In the genomic region with DNA sequence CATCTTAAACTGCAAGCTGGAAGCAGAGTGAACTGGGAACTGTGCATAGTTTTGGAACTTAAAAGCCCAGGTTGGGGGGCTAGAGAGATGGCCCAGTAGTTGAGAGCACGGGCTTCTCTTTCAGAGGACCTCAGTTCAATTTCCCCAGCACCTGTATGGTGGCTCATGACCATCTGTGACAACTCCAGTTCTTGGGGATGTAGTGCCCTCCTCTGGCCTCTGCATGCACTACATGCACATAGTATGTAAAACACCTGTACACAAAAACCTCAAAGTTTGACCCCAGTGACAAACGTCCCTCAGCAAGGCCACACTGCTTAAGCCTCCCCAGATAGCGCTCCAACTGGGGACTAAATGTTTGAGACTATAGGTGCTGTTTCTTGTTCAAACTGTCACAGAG, we compare ENCODE assay signal across 9 mouse cellular contexts. TPM values are rescaled to one million over a fixed set of nuclear protein-coding genes. Genes with fewer than 3 reads are reported as not detected.
DNase-seq lines count a peak whose midpoint lies in the region; ATAC-seq and TF ChIP-seq lines count a peak whose summit lies in the region.
"Had no signal": no experiment of that assay in that cellular context is flagged by ENCODE, and none has a peak within 500 bp of the region (broad histone marks: within the 10 kb centered on the region; RNA-seq: fewer than 3 reads in every experiment).

No protein-coding gene starts in this region.

- peak; percentile 60; the same call in 1 of the 2 replicates for ATAC-seq in erythroid progenitor cell, adult 5-6 weeks (replicated peaks; ENCODE audit: low FRiP score, poor library complexity, severe bottlenecking)
- no peak for ATAC-seq in stomach, postnatal 0 days (ENCODE audit: low FRiP score, low TSS enrichment)

- no peaks in the 10 kb centered on the region for H3K36me3 ChIP-seq in stomach, postnatal 0 days (ENCODE audit: control insufficient read depth, insufficient read depth, low read length)

- TF ChIP-seq EP300 in stomach, postnatal 0 days (optimal IDR thresholded peaks at IDR 0.05): no peak

- H3K27me3 ChIP-seq in stomach, postnatal 0 days (ENCODE audit: control insufficient read depth, insufficient read depth, low read length): no peaks in the 10 kb centered on the region

- TF ChIP-seq CTCF in gastrocnemius, adult 2 months (IDR thresholded peaks at IDR 0.05): peak; percentile 72
- TF ChIP-seq CTCF in stomach, postnatal 0 days (IDR thresholded peaks at IDR 0.05; ENCODE audit: low read depth): peak; percentile 74

- DNase-seq in gastrocnemius, adult 2 months: peak; percentile 62
- DNase-seq in gastrocnemius, adult 8-10 months (ENCODE audit: low spot score in 2 of 2): no peak
- DNase-seq in right cerebral cortex, postnatal 4 days: peak; percentile 33
- no peak for DNase-seq in right cerebral cortex, postnatal 25 days
- peak; percentile 42 for DNase-seq in stomach, postnatal 0 days (ENCODE audit: low spot score)
- no peak for DNase-seq in frontal cortex, postnatal 10 days (ENCODE audit: low spot score in 2 of 2)
- DNase-seq in cerebellum, adult 9-10 months: no peak

- no peaks in the 10 kb centered on the region for H3K9me3 ChIP-seq in stomach, postnatal 0 days (ENCODE audit: control insufficient read depth, low read length)

- intact Hi-C loops in gastrocnemius, adult 2 months (cut with DNase I): loop anchor here (2.0 to 10.0 kb wide), 2 partner anchors 82 to 252 kb away; no protein-coding TSS in a partner anchor

- no peak overlapping the region for H3K4me2 ChIP-seq in stomach, postnatal 0 days (replicated peaks; ENCODE audit: low read depth)

- no peak overlapping the region for H3K4me3 ChIP-seq in gastrocnemius, adult 2 months
- H3K4me3 ChIP-seq in stomach, postnatal 0 days (ENCODE audit: low read depth, low read length): no peak overlapping the region

- no peak overlapping the region for H3K27ac ChIP-seq in gastrocnemius, adult 2 months
- H3K27ac ChIP-seq in stomach, postnatal 0 days (replicated peaks): no peak overlapping the region

- no peaks in the 10 kb centered on the region for H3K4me1 ChIP-seq in stomach, postnatal 0 days (replicated peaks; ENCODE audit: control insufficient read depth, insufficient read depth)

- WGBS in stomach, postnatal 0 days: 49% methylated on average over 3 of the region's 3 CpGs

- H3K9ac ChIP-seq in stomach, postnatal 0 days (ENCODE audit: low read length): no peak overlapping the region

RNA-seq across cellular contexts. Expression of a gene that starts 35.0 kb away (rescaled TPM):
- under 1 TPM; 0.54 to 0.73 TPM for total RNA-seq in gastrocnemius, adult 2 months (2021)
- under 1 TPM; 0.29 to 0.78 (median 0.66) TPM for total RNA-seq in gastrocnemius, adult 8-10 months (2022)
- not detected in 2 replicates for total RNA-seq in erythroid progenitor cell, adult 5-6 weeks (2015; ENCODE audit: low replicate concordance)
- not detected in 2 replicates for total RNA-seq in erythroid progenitor cell, adult 5-6 weeks (2017; ENCODE audit: low replicate concordance)
- polyA plus RNA-seq in stomach, postnatal 0 days (2015; fragmentation: Nextera tagmentation; extraction: Ambion mirVana): 0.33 and 0.44 TPM in 2 replicates
- total RNA-seq: hematopoietic stem cell, adult 5-6 weeks had no signal

RNA-seq across cellular contexts. Expression of a gene that starts 35.8 kb away (rescaled TPM):
- total RNA-seq in gastrocnemius, adult 2 months (2021): 100 to 1,000 TPM in 1 of 2 experiments, 10 to 100 TPM in 1; 51.2 to 522 TPM
- total RNA-seq in gastrocnemius, adult 8-10 months (2022): 100 to 1,000 TPM in 2 of 4 experiments, 10 to 100 TPM in 2; 76.7 to 289 (median 163) TPM
- 207 and 218 TPM in 2 replicates for total RNA-seq in erythroid progenitor cell, adult 5-6 weeks (2015; ENCODE audit: low replicate concordance)
- total RNA-seq in erythroid progenitor cell, adult 5-6 weeks (2017; ENCODE audit: low replicate concordance): 251 and 312 TPM in 2 replicates
- 19.1 and 21.4 TPM in 2 replicates for polyA plus RNA-seq in stomach, postnatal 0 days (2015; fragmentation: Nextera tagmentation; extraction: Ambion mirVana)

Comparison
In these comparisons a context has a peak if more than half of its experiments do, and no peak if none do; other contexts are left out.
1. DNase-seq: peak in gastrocnemius, adult 2 months (single experiment), right cerebral cortex, postnatal 4 days (single experiment) and stomach, postnatal 0 days (single experiment); none in gastrocnemius, adult 8-10 months (0 of 2), right cerebral cortex, postnatal 25 days (single experiment), frontal cortex, postnatal 10 days (0 of 2) and cerebellum, adult 9-10 months (single experiment).